ENCODE assay signal across 17 mouse cellular contexts in genomic region chr13:31186805-31187589, GRCm38 (mm10).
"Had no signal": no experiment of that assay in that cellular context is flagged by ENCODE, and none has a peak within 500 bp of the region (broad histone marks: within the 10 kb centered on the region; RNA-seq: fewer than 3 reads in every experiment).

No protein-coding gene starts in this region.

- H3K36me3 ChIP-seq: limb, embryonic 10.5 days; liver, embryonic 15.5 days; midbrain, embryonic 10.5 days; midbrain, embryonic 15.5 days; neural tube, embryonic 12.5 days had no signal

- H3K4me3 ChIP-seq: left cerebral cortex, adult 2 months; limb, embryonic 10.5 days; liver, embryonic 15.5 days; midbrain, embryonic 10.5 days; midbrain, embryonic 15.5 days; neural tube, embryonic 12.5 days had no signal

- H3K27ac ChIP-seq: left cerebral cortex, adult 2 months; limb, embryonic 10.5 days; liver, embryonic 15.5 days; midbrain, embryonic 10.5 days; midbrain, embryonic 15.5 days; neural tube, embryonic 12.5 days had no signal

- H3K27me3 ChIP-seq: liver, embryonic 15.5 days; midbrain, embryonic 15.5 days; neural tube, embryonic 12.5 days had no signal

- DNase-seq: kidney, adult 9 months; kidney, postnatal 10 days; kidney, postnatal 4 days; lung, adult 2 months; lung, postnatal 4 days; retina, postnatal 1 day; right cerebral cortex, postnatal 4 days; thymus, postnatal 36 days had no signal

- H3K9ac ChIP-seq: liver, embryonic 15.5 days; midbrain, embryonic 15.5 days; neural tube, embryonic 12.5 days had no signal

- H3K9me3 ChIP-seq: limb, embryonic 10.5 days; liver, embryonic 15.5 days; midbrain, embryonic 10.5 days; midbrain, embryonic 15.5 days; neural tube, embryonic 12.5 days had no signal

- H3K4me2 ChIP-seq: liver, embryonic 11.5 days; liver, embryonic 15.5 days; midbrain, embryonic 15.5 days; neural tube, embryonic 12.5 days had no signal

- ATAC-seq: inflammation-experienced regulatory T-cells, adult 6 months; lung, postnatal 0 days; midbrain, embryonic 15.5 days had no signal

- H3K4me1 ChIP-seq: limb, embryonic 10.5 days; liver, embryonic 15.5 days; midbrain, embryonic 10.5 days; midbrain, embryonic 15.5 days; neural tube, embryonic 12.5 days had no signal
